Mouse (Mus musculus) right cerebral cortex, adult 18-20 months (tissue): ENCODE measurements around the gene Capn2.

Source experiments
- DNase-seq: peaks from one replicate; pipeline ENCODE4 v3.0.0; 2022; ENCODE audit warnings: mixed read lengths

Capn2 gene

DNA sequence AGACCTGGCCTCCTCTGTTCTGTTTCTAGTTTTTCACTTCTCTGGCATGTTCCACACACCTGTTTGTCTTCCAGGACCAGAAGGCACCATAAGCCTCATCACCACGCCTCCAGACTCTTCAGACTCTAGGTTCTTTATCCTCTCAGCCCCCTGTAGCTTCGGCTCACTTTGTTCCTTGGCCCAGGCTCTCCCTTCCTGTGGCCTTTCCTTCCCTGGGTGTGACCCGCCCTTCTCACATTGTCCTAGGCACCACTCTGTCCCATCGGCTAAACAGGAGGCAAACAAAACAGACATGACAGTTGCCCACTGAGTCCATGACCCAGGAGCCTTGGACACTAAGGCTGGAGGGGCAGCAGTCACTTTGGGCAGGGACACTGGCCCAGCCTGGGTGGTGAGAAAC, 17.2 kb downstream of the Capn2 start:
- no peak for DNase-seq

DNA sequence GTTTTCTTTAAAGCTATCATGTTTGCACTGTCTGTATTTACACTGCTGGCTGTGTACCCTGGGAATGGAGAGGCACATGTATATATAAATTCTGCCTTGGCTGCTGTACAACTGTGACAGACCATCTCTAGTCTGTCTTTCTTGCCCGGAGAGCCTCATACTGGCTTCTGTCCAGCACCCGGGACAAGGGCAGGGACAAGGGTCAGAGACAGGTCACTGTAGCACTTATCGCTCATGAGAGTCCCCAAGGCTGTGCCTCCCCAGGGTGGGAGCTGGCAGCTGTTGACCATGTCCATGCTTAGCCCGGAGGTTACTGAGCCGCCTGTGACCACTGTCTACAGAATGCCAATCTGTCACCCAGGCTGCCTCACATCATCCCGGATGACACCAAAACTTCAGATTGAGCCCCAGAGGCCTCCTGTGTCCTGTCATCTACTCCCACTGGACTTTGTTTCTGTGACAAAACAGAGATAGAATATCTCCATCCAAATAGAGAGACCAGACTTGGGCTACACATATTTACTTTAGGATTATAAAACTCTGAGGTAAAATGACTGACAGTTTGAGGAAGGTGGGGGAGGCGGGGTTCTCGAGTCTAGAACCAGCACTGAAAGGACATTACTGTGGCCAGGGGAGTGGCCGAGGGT, 17.8 kb downstream of the Capn2 start:
- no peak for DNase-seq

DNA sequence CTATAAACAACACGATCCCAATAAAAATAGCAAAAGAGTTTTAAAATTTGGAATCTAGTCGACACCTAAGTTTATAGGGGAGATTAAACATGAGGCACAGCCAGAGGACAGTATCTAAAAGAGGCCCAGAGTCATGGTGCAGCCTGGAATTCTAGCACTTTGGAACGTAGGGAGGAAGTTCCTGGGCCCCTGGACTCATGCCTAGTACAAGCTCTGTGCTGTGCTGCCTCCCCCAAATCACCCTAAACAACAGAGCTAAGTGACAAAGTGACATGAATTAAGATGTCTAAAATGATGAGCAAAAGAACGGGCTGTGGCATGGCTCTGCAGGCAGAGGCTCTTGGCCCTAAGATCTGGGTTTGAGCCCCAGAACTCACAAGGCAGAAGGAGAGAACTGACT, 19.7 kb downstream of the Capn2 start:
- DNase-seq = no peak

DNA sequence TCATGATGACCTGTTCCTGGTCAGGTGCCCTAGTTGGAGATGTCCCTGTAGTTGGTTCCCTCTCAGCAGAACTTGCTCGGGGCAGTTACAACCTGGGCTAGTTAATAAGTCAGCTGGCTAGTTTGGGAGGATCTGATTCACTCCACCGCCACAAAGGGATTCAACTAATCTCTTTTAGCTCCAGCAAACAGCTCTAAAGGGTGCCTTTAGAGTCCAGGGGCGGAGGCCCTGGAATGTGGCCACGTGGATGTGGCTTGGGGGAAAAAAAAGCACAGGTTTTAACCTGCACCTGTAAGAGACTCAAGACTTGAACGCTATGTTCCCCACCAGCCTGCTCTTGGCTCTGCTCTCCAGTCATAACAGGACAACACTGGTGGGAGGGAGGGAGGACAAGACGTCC, 20.7 kb downstream of the Capn2 start:
- DNase-seq = no peak

DNA sequence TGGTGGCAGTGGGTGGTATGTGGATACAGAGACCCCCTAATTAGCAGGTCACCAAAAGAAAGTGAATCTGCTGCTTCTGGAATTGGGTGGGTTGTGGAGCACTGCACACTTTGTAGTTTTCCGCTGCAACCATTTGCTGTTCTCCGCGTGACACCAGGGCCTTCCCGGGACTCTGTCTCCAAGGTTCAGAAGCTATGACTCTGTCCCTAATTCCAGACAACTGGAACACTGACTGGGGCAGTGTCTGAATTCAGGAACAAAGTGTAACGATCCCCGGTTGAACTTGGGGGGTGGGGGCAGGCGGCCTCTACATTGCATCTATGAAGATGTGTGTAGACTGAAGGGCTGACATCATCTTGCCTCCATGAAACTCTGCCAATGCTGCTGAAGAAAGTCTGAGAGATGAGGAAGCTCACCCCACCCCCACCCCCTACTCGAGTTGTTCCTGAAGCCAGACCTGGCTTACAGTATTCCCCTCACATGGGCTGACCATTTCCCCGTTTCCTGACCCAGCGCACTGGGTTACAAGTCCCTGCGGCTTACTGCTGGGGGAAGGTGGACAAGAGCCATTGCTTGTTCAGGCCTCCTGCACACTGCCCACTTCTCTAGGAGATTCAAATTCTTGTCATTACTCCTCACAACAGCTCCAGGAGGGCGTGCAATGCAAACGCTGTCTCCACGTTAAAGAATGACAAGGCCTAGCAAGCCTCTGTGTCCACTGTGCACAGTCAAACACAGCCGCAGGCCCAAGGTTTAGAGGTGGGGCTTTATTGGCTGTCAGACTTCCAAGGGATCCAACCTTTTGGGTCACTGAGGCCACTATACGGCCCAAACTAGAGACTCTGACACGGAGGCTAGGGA, 22.9 kb downstream of the Capn2 start:
- no peak for DNase-seq

DNA sequence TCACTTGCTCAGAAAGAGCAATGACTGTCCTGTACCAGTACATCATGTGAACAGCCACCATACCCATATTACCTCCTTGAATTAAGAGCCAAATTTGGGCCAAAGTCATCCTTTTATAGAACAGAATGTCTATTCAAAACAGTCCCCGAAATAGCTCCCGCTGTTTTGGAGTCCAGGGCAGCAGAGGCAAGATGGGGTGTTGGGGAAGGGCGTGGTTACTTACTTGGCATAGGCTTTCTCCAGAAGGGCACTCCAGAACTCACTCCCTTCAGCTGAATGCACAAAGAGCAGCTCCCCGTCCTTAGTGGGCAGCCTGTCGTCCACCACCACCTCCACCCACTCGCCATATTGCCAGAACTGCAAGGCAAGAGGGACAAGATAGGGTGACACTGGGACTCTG, 25.6 kb downstream of the Capn2 start:
- peak; percentile 18 for DNase-seq

DNA sequence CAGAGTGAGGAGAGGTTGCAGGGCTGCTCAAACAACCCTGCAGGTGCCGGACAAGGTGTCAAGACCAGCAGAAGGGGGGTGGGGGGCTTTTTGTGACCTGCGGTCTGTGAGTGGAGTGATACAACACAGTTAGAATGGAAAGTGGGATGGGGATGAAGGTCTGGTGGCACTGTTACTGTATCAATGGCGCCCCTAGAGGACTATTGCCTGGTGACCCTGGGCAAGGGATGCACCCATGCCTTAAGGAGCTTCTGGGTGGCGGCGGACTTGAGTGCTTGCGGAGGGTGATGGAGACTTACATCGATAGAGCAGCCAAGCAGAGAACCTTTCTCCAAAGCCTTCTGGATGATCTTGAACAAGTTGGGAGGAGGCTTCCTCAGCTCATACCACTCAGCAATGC, 26.8 kb downstream of the Capn2 start:
- no peak for DNase-seq

DNA sequence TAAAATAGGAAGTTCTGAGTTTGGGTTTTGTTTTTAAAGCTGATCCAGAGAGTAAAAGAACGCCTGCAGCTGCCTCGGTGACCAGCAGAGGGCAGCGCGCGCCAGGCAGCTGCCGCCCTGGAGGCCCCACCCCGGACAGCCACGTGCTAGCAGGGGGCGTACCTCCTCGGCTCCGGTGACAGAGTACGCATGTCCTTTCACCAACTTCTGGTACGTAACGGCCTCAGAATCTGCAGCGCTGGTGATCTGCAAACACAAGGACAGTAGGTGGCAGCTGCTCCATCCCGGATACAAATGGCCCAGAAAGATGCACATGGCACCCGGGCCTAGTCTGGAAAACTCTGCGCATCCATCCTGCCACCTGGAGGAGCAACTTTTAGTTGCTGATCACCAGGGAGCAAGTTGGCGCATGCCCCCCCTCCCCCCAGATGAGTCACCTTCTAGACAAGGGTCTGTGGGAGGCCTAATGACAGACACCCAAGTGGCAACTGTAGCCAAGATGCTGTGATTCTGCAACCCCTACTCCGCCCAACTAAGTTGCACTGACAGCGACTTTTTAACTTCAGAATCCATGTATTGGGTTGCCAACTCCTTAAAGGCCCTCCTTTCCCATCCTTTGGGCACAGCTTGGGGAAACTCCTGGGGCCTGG, 27.5 kb downstream of the Capn2 start:
- DNase-seq = peak; percentile 94

DNA sequence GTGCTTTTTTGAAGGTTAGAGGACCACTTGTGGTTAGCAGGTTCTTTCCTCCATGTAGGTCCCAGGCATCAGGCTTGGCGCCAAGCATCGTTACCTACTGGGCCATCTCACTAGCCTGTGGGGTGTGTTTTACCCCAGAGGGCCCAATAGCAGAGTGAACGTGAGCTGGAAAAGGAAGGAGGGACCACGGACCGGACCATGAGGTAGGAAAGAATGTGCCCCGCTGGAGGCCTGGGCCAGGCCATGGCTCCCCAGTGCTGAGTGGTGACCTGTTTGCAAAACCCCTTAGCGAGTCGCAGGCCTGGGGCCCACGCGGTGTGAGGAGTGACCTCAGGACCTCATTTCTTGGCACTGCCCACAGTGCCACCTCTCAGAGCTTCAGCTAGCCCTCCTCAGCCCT, 28.9 kb downstream of the Capn2 start:
- no peak for DNase-seq

DNA sequence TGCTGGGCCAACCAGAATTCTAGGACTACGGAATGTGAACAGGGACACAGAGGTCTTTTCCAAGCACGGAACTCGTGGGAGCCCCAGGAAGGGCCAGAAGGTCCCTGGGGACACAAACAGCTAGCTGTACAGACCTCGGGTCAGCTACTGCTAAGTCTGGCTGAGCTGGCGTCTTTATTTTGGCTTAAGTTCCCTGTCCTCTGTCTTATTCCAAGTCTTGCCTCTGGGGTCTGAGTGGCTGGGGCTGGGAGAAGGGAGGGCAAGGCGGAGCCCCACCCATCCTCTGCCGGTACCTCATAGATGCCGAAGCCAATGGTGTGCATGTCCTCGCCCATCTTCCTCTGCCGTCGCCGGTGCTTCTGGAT, 33.5 kb downstream of the Capn2 start:
- peak; percentile 43 for DNase-seq

DNA sequence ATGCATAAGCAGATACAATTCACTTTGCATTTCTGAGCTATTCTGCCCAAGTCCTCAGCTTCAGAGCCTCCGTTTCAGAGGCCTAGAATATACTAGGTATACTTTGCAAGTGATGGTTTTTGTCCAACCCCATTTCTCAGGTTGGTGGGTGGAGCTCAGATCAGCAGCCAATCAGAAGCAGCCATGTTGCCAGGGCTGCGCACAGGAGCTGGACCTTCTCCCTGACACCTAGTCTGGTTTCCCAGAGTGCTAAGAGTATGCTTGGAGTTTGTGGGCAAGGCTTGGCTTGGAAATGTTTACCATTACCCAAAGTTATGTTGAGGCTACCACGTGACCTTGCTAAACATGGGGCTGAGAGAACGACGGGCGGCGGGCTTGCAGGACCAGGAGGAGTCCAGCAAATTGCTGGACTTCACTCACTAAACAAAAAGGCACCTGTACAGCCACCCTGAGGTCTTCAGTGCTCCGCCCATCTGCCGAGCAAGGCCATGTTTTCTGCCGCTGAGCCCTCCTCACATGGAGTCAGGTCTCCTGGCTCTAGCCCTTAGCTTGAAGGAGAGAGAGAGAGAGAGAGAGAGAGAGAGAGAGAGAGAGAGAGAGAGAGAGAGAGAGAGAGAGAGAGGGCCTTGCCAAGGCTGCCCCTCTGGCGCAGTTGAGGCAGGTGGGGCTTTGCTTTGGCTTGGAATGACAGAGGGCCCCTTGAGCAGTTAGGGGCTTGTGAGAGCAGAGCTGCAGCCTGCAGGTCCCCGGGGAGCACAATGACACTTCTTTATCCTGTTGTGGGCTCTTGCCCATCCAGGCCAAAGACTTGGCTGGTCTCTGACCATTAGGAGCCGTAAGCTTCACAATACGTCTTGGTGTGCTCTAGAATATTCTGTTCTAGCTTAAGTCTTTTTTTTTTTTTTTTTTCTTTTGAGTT, 34.2 kb downstream of the Capn2 start:
- no peak for DNase-seq

DNA sequence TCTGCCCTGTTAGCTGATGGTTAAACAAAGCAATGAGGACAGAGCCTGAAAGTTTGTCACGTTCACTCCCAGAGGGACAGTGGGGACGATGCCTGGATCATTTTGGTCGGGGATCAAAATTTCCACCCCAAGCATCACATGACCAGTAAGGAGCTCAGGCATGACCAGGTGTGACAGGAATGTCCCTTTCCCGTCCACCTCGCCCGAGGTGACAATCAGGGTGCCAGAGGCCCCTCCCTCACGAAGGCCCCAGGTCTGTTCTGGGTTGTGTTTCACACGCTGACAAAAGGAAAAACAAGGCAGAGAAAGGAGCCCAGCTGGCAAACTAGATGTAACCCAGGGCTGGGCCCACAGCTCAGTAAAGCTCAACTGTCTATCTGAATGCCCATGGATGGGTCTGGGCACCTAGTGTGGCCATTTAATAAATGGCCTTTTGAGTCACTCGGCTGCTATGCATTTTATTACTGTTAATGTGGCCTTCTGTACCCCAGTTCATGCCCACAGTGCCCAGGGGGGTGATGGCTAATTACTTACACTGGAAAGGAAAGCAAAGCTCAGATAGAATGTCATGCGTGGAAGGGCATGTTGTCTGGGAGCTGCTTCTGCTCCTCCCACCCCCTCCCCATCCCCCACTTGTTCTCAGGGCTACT, 35.6 kb downstream of the Capn2 start:
- DNase-seq = no peak

DNA sequence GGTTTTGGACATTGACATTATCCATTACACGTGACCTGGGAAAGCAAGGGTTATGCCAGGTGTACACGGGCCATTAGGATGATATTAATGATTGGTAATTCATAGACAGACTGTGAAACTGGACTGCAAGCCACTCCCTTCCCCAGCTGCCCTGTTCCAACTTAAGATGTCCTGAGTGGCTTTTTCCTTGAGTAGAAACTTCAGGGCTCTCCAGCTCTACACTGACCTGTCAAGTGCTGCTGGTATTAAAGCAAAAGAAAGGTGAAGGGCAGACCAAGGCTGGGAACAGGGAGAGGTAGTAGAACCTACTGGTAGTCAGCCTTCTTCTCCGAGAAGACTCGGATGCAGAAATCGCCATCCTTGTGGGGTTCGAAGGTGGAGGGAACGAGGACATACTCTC, 36.3 kb downstream of the Capn2 start:
- no peak for DNase-seq

DNA sequence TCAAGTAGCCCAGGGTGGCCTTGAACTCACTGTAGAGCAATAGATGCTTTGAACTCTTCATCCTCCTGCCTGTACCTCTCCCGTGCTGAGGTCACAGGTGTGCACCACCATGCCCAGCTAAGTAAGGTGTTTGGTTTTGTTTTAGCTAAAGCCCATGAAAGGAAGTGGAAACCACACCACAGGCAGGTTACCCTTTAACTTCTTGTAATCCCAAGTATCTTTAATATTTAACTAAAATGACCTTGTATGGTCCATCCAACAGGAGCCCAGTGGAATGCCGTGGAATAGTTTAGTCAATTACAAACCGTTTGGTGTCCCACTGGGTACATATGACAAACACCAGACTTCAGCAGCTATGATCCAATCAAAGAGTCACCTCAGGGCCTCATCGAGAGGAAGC, 38.5 kb downstream of the Capn2 start:
- no peak for DNase-seq

DNA sequence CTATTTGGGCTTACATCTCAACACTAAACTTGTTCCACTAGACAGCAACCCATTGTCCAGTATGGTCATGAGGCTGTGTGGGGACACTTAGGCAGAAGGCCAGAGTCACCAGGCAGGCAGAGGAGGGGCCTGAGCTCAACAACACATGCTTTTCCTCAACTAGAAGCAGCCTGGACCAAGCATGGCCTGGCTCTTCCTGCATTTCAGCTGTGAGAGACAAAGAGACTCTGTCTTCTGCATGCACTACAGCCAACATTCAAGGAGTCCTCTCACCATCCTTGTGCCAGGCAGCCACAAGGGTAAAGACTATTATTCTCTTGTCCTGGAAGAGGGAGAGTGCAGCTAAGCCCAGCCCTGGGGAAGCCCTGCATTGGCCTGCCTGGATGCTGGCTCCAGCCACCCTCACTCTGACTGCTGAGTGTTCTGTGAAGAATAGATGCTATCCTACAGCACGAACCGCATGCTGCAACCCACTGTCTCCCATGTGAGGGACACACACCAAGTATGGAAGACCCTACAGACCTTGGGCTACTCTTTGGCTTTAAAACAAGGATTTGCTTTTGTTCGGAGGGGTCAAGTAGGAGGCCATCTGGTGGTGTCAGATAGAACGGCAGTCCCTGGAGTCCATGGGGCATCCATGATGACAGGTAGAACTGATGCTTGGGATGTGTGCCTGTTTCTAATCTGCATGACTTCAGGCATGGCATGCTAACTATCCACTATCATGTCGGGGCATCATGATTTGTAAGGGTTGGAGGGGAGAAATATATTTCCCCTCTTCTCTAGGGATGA, 42.2 kb downstream of the Capn2 start:
- peak; percentile 64 for DNase-seq

DNA sequence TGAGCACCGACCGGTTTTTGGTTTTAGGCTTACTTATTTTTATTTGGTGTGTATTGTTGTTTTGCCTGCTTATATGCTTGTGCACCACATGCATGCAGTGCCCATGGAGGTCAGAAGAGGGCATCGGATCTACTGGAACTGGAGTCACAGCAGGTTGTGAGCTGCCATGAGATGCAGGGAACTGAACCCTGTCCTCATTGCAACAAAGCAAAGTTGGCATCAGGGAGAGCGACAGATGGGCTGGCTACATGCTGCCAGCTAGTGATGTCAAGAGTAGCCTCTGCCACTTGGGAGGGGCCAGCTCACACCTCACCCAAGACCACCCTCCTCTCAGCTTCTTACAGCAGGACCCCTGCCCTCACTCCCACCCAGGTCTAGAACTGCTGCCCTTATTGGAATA, 51.4 kb downstream of the Capn2 start:
- DNase-seq = no peak

DNA sequence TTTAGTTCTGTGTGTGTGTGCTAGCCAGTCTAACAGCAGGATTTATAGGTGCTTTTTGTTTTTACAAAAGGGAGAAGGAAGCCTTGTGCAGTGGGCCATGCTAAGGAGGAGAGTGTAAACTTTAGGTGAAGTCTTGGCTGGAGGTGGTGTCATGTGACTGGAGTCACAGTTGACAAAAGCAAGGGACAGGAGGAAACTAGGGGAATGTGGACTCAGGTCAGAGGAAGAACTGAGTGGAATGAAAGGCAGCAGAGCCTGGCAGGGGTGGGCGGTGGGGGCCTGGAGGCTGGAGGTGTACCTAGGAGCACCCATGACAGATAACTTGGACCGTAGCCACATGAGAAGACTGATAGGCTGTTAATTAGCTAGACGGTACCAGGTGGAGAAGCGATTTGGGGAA, 52.1 kb downstream of the Capn2 start:
- DNase-seq = no peak

DNA sequence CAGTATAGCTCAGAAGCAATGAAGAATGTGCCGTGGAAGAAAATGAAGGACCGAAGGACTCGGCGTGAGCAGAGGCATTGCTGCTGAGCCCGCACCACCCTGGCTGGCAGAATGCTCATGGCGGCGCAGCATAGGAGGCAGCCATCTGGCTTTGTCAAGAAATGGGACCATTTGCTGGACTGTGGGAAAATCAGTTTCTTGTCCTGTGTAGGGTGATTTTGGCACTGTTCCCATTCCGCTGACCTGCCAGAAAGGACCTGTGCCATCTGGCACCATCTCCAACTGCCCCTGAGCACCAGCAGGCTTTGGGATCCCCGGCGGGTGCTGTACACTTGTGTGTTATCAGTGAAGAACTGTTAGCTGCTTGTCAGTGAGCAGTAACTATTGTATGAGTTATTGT, 55.6 kb downstream of the Capn2 start:
- DNase-seq = no peak

DNA sequence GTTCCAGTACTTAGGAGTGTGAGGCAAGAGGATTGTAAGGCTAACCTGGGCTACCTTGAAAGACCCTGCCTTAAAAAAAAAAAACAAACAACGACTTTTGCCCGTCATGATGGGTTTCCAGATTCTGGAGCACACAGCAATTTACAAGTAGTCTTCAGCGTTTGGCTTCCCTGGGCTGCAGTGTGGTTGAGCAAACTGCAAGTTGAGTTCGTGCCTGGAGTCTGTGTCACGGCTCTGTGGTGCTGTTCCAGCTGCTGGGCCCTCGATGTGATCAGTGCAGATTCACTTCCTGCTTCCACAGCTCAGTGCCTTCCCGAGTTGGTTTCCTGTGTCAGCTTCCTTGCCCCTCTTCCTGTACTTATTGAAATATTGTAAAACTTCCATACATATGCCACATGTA, 56.1 kb downstream of the Capn2 start:
- DNase-seq = no peak

DNA sequence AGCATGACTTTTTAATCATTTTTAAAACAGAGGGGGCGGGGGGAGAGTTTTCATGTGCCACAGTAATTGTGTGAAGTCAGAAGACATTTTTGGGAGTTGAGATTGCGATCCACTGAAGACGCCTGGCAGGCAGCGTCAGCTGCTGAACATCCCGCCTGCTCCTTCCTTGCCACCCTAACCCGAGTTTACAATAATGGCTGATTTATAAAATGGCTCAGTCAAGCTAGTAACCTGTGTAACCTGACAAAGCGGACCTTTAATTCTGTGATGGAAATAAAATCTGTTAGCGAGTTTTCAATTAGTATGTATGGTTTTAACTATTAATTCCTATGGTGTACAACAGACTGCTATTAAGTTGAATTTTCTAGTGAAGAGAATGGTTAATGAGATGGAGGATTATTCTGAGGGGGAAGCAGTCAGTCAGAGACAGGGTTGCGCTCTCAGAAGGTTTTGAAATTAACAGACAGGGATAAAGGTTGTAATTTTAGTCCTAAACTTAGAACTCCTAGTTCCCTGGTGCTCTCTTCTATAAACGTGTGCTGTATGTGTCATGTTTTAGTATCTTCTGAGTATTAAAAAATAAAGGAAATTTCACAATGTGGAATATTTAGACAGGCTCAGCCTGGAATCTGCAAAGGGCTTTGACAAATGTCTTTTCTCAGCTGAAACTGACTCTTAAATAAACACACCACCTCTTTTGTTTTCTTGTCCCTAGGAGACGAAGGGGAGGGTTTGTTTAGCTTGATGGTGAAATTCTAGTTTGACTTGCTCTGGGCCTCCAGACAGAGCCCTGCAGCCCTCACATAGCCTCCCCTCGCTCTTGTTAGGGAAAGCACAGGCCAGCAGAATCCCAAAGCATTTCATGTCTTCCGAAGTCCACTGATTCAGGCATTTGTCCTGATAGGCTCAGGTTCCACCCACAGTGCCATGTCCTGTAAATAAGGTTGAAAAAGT, 56.8 kb downstream of the Capn2 start:
- no peak for DNase-seq

DNA sequence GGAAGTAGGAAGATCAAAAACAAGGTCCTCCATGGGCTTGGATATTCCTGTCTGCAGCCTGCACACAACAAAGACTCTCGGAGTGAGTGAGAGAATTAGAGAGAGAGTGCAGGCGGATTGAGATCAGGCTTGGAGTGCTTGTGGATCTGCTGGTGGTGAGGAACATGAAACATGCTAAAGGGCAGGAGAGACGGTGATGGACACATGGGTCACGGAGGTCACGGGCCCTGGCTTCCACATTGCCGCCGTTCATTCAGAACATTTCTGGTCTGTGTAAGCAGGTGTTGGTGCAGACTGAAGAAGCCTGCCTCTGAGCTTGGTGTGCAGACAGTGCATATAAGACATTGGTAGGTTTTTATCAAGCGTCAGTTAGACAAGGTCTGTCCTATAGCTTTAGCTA, 58.0 kb downstream of the Capn2 start:
- DNase-seq = no peak
